Mouse (Mus musculus) right cerebral cortex, postnatal 36 days (tissue): ENCODE data around the gene Frmd5.

Experiments
- DNase-seq, 2 experiments: peaks; one replicate each; pipeline ENCODE4 v3.0.0; 2022; ENCODE audit warnings: low spot score in 2 of 2, mixed read lengths in 1 of 2

Frmd5 gene

GRCm38 (mm10) chr2:121683606-121684005, 123.3 kb downstream of the Frmd5 start:
- peak; percentile 31 to 46 for DNase-seq

GRCm38 (mm10) chr2:121682361-121682760, 124.5 kb downstream of the Frmd5 start:
- no peak for DNase-seq

- no peak for DNase-seq
Observed at GRCm38 (mm10) chr2:121679711-121680110, 127.2 kb downstream of the Frmd5 start.

DNA sequence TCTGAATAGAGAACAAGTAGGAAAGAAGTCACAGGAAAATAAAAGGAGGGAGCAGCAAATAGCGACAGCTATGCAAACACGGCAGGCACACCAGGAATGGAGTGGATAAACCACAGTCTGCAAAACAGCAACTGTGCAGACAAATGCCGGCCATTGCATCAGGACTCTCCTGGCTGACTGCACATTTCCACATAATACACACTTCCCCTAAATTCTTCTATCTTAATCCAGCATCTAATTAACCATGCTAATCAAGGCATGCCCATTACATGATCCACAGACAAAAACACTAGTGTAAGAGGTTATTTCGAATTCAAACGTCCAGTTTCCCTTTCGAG, 129.3 kb downstream of the Frmd5 start:
- no peak for DNase-seq

- no peak for DNase-seq
Observed at GRCm38 (mm10) chr2:121676951-121677648, 129.8 kb downstream of the Frmd5 start.

- DNase-seq: no peak
Observed at GRCm38 (mm10) chr2:121675895-121676294, 131.0 kb downstream of the Frmd5 start.

- DNase-seq: no peak
Observed at GRCm38 (mm10) chr2:121675136-121675535, 131.8 kb downstream of the Frmd5 start.

GRCm38 (mm10) chr2:121674211-121674610, 132.7 kb downstream of the Frmd5 start:
- DNase-seq: no peak

DNA sequence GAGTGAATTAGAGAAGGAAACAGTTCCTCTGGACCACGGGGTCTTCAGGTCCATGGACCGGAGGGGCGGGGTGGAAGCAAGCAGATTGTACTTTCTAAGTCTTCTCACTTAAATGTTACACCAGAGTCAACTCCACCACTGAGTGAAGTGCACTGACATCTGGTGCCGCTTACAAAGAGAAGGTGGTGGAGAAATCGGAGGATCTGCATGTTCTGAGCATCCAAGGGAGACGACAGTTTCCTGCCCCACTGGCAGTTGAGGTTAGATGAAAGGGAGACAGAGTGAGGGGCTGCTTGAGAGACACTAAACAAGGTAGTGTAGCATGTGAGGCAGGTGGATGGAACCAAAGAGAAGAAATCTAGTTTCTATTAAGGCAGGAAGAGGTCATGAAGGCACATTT, 137.0 kb downstream of the Frmd5 start:
- DNase-seq: no peak

- DNase-seq: no peak
Observed at GRCm38 (mm10) chr2:121668256-121668655, 138.6 kb downstream of the Frmd5 start.

GRCm38 (mm10) chr2:121661160-121661502, 145.8 kb downstream of the Frmd5 start:
- no peak for DNase-seq

- DNase-seq: no peak
Observed at GRCm38 (mm10) chr2:121660461-121661159, 146.3 kb downstream of the Frmd5 start.

DNA sequence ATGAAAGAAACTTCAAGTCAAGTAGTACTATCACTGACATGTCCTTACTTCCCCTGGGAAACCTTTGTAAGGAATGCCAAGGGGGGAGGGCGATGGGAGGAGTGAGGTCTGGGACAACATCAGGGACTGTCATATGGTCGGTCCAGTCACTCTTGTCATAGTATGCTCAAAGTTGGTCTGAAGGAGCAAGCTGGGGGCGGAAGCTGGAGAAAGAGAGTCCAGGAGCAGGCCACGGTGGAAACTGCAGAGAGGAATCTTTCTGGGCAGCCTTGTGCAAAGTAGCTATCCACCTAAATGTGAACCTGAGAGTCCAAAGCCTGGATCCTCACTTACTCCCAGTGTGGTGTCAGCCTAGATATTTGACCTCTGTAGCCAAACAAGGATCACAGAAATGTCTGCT, 147.5 kb downstream of the Frmd5 start:
- DNase-seq: no peak

GRCm38 (mm10) chr2:121658123-121658767, 148.6 kb downstream of the Frmd5 start:
- no peak for DNase-seq

- DNase-seq: no peak
Observed at GRCm38 (mm10) chr2:121655966-121656365, 150.9 kb downstream of the Frmd5 start.

DNA sequence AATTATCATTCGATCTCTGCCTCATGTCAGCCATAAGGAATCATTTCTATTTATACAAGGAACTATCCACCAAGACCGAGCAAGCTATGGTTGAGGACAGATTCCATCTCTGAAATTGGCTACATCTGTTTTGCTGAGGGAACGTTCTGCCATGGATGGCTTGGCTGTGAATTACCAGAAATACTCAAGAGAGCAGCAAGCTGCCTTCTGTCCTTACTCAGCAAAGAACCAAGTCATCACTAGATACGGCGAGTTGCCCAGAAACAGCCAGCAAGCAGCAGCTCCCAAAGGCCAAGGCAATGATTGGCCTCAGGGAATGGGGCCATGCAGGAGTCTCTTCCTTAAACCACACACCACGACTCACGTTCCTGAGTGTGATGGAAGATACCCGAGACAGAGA, 151.8 kb downstream of the Frmd5 start:
- peak in 1 of 2 experiments; percentile 43 for DNase-seq

GRCm38 (mm10) chr2:121646528-121646927, 160.4 kb downstream of the Frmd5 start:
- no peak for DNase-seq

GRCm38 (mm10) chr2:121642934-121643333, 164.0 kb downstream of the Frmd5 start:
- DNase-seq: no peak

- no peak for DNase-seq
Observed at GRCm38 (mm10) chr2:121632091-121632490, 174.8 kb downstream of the Frmd5 start.

DNA sequence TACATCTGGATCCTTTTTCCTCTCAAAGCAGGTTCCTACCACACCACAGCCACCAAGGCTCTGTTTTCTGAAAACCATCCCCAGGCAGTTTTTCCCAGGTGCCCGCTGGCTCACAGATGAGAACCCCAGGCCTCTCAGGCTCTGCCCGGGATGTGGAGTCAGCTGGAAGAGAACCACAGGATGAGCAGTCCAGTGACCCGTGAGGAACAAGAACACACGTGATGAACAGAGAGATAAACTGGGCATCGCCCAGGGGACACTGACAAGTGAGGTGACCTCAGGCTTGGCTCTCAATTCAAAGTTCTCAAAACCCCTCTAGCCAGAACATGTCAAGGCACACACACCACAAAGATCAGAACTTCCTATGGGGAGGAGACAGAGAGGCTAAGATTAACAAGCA, 176.6 kb downstream of the Frmd5 start:
- no peak for DNase-seq

DNA sequence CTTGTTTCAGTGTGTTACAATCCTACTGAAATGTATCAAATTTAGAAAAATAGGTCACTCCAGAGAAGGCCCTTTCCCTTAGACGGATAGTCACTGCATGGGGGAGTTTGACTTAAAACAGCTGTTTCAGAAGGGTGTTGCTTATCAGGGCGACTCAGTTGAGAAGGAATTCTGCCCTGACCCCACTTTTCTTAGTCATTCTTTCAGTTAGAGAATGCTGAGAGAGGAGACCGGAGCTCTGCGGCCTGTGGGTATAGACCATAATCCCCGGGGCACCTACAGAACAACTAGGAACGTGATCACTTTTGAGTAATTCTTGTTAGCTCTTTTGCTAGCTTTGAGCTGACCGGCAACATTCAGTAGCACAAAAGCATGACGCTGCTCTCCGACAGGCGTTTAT, 178.6 kb downstream of the Frmd5 start:
- DNase-seq: no peak

DNA sequence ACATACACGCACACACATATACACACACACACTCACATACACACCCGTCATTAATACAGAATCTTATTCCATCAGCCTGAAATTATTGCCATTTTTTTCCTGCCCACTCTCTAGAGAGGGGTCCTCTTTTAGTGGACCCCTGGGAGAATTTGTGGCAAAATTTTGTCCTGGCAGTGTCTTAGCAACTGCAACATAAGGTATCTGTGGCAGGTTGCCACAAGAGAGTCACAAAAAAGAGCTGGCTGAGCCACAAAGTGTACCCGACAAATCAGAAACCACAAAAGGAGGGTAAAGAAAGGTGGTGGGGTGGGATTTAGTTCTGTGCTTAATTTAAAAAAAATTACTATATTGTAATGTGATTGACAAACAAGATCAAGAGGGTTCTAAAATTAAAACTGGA, 181.0 kb downstream of the Frmd5 start:
- no peak for DNase-seq
